Mouse (Mus musculus) olfactory bulb, adult 2 months (tissue): Measurements from ENCODE around the gene Fem1a.
A peak's percentile ranks its signal among the peaks of the same experiment; 100 is the strongest.

Experiments
- CTCF ChIP-seq: fragments of 200-500 bp; IDR thresholded peaks from 2 replicates; pipeline ENCODE4 v1.5.1; 2012; ENCODE audit warnings: low read depth, mild to moderate bottlenecking, low read length, moderate library complexity; ENCODE audit not compliant: insufficient read depth
- POLR2A ChIP-seq: fragments of 200-500 bp; IDR thresholded peaks from 2 replicates; pipeline ENCODE4 v1.6.1; 2012; ENCODE audit warnings: mild to moderate bottlenecking, low read depth, low read length, moderate library complexity; ENCODE audit not compliant: insufficient read depth

DNA sequence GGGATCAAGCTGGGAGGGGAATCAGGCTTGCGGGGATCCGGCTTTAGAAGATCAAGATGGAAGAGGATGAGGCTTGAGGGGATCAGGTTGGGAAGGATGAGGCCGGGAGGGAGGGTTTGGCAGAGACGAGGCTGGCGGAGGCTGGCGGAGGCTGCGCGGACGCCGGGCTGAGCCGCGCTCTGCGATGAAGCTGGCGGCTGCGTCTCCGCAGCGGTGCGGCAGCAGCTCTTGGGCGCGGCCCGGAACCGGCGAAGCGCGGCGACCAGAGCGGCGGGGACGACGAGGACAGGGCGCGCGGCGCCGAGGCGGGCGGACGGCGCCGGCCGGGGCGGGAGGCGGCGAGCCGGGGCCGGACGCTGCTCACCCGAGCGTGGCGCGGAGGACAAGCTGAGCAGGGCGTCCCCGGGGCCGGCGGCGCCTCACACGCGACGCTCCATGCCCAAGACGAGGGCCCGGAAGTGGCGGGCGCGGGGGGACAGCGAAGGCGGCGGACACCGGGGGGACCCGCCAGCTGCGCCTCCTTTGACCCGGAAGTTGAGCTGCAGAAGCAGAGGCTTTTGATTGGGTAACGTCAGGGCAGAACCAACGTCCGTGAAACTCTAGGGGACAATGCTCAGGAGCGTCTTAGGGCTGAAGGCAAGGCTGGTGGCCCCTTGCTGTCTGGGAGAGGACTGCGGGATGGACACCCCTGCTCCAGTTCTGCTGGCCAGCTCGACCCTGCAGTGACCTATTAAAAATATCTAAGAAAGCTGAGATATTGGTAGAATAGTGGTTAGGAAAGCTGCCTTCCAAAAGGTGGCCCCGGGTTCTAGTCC, 38.0 kb upstream of the Fem1a start, which contains the start of gene Dpp9:
- TF ChIP-seq POLR2A (peak; percentile 73), CTCF (no peak)
